Mouse (Mus musculus): ENCODE measurements around the gene Tmem164. TPM values are rescaled to one million over a fixed set of nuclear protein-coding genes. Genes with fewer than 3 reads are reported as not detected.

Gene Tmem164
- polyA plus RNA-seq, 1 experiment = 64.3 TPM

GRCm38 (mm10) chrX:142703953-142704352 is 22.7 kb downstream of the Tmem164 start:
- TF ChIP-seq CTCF (IDR thresholded peaks at IDR 0.05; ENCODE audit: low read depth, low read length) = no peak
- no peak for TF ChIP-seq POLR2A (IDR thresholded peaks at IDR 0.05; ENCODE audit: borderline replicate concordance, low read depth, low read length)
- Histone ChIP-seq H3K4me1 (ENCODE audit: control insufficient read depth, insufficient read depth, low read length) (peaks cover 5% of the 10 kb centered on the region), H3K27ac (ENCODE audit: insufficient read depth, low read depth, low read length) (no peak overlapping the region), H3K4me3 (ENCODE audit: insufficient read depth, low read length) (no peak overlapping the region)

GRCm38 (mm10) chrX:142708257-142708656 is 27.1 kb downstream of the Tmem164 start:
- Histone ChIP-seq H3K27ac (ENCODE audit: insufficient read depth, low read depth, low read length) (no peak overlapping the region), H3K4me1 (ENCODE audit: control insufficient read depth, insufficient read depth, low read length) (no peaks in the 10 kb centered on the region), H3K4me3 (ENCODE audit: insufficient read depth, low read length) (no peak overlapping the region)
- TF ChIP-seq POLR2A (IDR thresholded peaks at IDR 0.05; ENCODE audit: borderline replicate concordance, low read depth, low read length) (no peak), CTCF (IDR thresholded peaks at IDR 0.05; ENCODE audit: low read depth, low read length) (no peak)

DNA sequence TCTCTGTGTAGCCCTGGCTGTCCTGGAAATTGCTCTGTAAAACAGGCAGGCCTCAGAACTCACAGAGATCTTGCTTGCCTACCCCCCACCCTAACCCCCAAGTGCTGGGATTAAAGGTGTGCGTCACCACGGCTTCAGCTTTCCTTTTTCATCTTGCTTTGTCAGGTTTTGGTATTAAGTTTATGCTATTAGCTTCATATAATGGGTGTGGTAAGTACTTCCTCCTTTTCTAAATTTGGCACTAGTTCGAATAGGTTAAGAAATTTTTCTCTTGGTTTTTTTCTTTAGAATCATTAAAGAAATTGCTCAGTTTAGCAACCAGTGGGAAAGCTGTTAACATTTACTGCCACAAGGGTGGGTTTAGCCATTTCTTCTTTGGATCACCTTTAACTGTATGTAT is 34.8 kb downstream of the Tmem164 start:
- no peak overlapping the region for H3K4me3 ChIP-seq (ENCODE audit: insufficient read depth, low read length)
- H3K4me1 ChIP-seq (ENCODE audit: control insufficient read depth, insufficient read depth, low read length) = peaks cover 28% of the 10 kb centered on the region
- no peak for TF ChIP-seq CTCF (IDR thresholded peaks at IDR 0.05; ENCODE audit: low read depth, low read length)
- no peak for TF ChIP-seq POLR2A (IDR thresholded peaks at IDR 0.05; ENCODE audit: borderline replicate concordance, low read depth, low read length)
- H3K27ac ChIP-seq (ENCODE audit: insufficient read depth, low read depth, low read length) = peak overlapping the region; percentile 46

GRCm38 (mm10) chrX:142717958-142718478 is 36.8 kb downstream of the Tmem164 start:
- H3K27ac ChIP-seq (ENCODE audit: insufficient read depth, low read depth, low read length) = peak overlapping the region; percentile 65
- peaks cover 28% of the 10 kb centered on the region for H3K4me1 ChIP-seq (ENCODE audit: control insufficient read depth, insufficient read depth, low read length)
- no peak overlapping the region for H3K4me3 ChIP-seq (ENCODE audit: insufficient read depth, low read length)
- TF ChIP-seq POLR2A (IDR thresholded peaks at IDR 0.05; ENCODE audit: borderline replicate concordance, low read depth, low read length) (no peak), CTCF (IDR thresholded peaks at IDR 0.05; ENCODE audit: low read depth, low read length) (no peak)

- peak overlapping the region; percentile 75 for H3K27ac ChIP-seq (ENCODE audit: insufficient read depth, low read depth, low read length)
- TF ChIP-seq POLR2A (IDR thresholded peaks at IDR 0.05; ENCODE audit: borderline replicate concordance, low read depth, low read length) (no peak), CTCF (IDR thresholded peaks at IDR 0.05; ENCODE audit: low read depth, low read length) (no peak)
Measured at GRCm38 (mm10) chrX:142718759-142719158, 37.6 kb downstream of the Tmem164 start.

GRCm38 (mm10) chrX:142721897-142722296 is 40.7 kb downstream of the Tmem164 start:
- H3K27ac ChIP-seq (ENCODE audit: insufficient read depth, low read depth, low read length) = no peak overlapping the region
- H3K4me1 ChIP-seq (ENCODE audit: control insufficient read depth, insufficient read depth, low read length) = peaks cover 16% of the 10 kb centered on the region
- TF ChIP-seq POLR2A (IDR thresholded peaks at IDR 0.05; ENCODE audit: borderline replicate concordance, low read depth, low read length) = no peak
- no peak for TF ChIP-seq CTCF (IDR thresholded peaks at IDR 0.05; ENCODE audit: low read depth, low read length)
- no peak overlapping the region for H3K4me3 ChIP-seq (ENCODE audit: insufficient read depth, low read length)

More at GRCm38 (mm10) chrX:142718759-142719158, 37.6 kb downstream of the Tmem164 start:
- Histone ChIP-seq H3K4me1 (ENCODE audit: control insufficient read depth, insufficient read depth, low read length) (peaks cover 28% of the 10 kb centered on the region), H3K4me3 (ENCODE audit: insufficient read depth, low read length) (no peak overlapping the region)

GRCm38 (mm10) chrX:142724203-142724602 is 43.0 kb downstream of the Tmem164 start:
- no peak overlapping the region for H3K4me3 ChIP-seq (ENCODE audit: insufficient read depth, low read length)
- TF ChIP-seq CTCF (IDR thresholded peaks at IDR 0.05; ENCODE audit: low read depth, low read length) = no peak
- H3K4me1 ChIP-seq (ENCODE audit: control insufficient read depth, insufficient read depth, low read length) = peaks cover 5% of the 10 kb centered on the region
- H3K27ac ChIP-seq (ENCODE audit: insufficient read depth, low read depth, low read length) = no peak overlapping the region

DNA sequence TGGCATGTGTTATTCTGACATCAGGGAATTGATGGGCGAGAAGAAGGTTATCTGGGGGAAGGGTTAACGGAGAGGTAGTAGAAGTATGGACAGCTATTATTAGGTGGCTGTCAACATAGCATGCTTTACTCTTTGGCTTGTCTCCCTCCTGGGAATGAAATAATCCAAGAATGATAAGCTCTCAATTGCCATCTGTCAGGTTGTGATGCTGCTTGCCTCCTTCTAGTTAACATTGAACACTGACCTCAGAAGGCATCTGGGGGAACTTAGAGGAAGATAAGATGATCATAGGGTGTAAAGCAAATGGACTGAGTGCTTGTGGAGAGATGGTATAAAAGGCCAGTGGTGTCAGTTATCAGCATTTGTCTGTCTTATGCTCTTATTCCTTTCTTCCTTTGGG is 44.4 kb downstream of the Tmem164 start:
- TF ChIP-seq CTCF (IDR thresholded peaks at IDR 0.05; ENCODE audit: low read depth, low read length) (no peak), POLR2A (IDR thresholded peaks at IDR 0.05; ENCODE audit: borderline replicate concordance, low read depth, low read length) (no peak)
- H3K27ac ChIP-seq (ENCODE audit: insufficient read depth, low read depth, low read length) = no peak overlapping the region
- peaks cover 4% of the 10 kb centered on the region for H3K4me1 ChIP-seq (ENCODE audit: control insufficient read depth, insufficient read depth, low read length)
- no peak overlapping the region for H3K4me3 ChIP-seq (ENCODE audit: insufficient read depth, low read length)

DNA sequence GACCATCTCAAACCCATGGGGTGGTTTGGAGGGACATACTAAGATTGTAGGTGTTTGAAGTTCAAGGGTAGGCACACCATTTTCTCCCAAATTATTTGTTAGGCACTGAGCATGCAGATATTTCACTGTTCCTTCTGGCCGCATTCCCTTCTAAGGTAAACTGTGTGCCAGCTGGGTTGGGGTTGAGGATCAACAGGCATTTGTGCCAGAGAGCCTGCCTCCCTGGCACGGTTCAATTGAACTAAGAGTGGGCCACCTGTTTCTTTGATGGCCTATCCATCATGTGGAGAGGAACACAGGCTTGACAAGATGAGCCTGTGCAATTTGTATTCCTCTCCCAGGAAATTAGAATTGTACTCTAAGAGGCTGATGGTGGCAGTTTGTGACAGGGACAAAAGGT is 45.1 kb downstream of the Tmem164 start:
- Histone ChIP-seq H3K27ac (ENCODE audit: insufficient read depth, low read depth, low read length) (no peak overlapping the region), H3K4me3 (ENCODE audit: insufficient read depth, low read length) (no peak overlapping the region), H3K4me1 (ENCODE audit: control insufficient read depth, insufficient read depth, low read length) (peaks cover 4% of the 10 kb centered on the region)
- TF ChIP-seq POLR2A (IDR thresholded peaks at IDR 0.05; ENCODE audit: borderline replicate concordance, low read depth, low read length) (no peak), CTCF (IDR thresholded peaks at IDR 0.05; ENCODE audit: low read depth, low read length) (no peak)

- TF ChIP-seq CTCF (IDR thresholded peaks at IDR 0.05; ENCODE audit: low read depth, low read length) (no peak), POLR2A (IDR thresholded peaks at IDR 0.05; ENCODE audit: borderline replicate concordance, low read depth, low read length) (no peak)
- Histone ChIP-seq H3K4me1 (ENCODE audit: control insufficient read depth, insufficient read depth, low read length) (peaks cover 4% of the 10 kb centered on the region), H3K27ac (ENCODE audit: insufficient read depth, low read depth, low read length) (no peak overlapping the region), H3K4me3 (ENCODE audit: insufficient read depth, low read length) (no peak overlapping the region)
Measured at GRCm38 (mm10) chrX:142727847-142728246, 46.6 kb downstream of the Tmem164 start.

- H3K4me1 ChIP-seq (ENCODE audit: control insufficient read depth, insufficient read depth, low read length) = peaks cover 4% of the 10 kb centered on the region
- TF ChIP-seq POLR2A (IDR thresholded peaks at IDR 0.05; ENCODE audit: borderline replicate concordance, low read depth, low read length) = no peak
- no peak for TF ChIP-seq CTCF (IDR thresholded peaks at IDR 0.05; ENCODE audit: low read depth, low read length)
- no peak overlapping the region for H3K4me3 ChIP-seq (ENCODE audit: insufficient read depth, low read length)
- H3K27ac ChIP-seq (ENCODE audit: insufficient read depth, low read depth, low read length) = no peak overlapping the region
Measured at GRCm38 (mm10) chrX:142729040-142729439, 47.8 kb downstream of the Tmem164 start.
